Mouse (Mus musculus) C2C12 (cell line): ENCODE data around the gene Dixdc1. TPM values are rescaled to one million over a fixed set of nuclear protein-coding genes. Genes with fewer than 3 reads are reported as not detected.

Experiments used
- H3K27me3 ChIP-seq: one replicate; pipeline ENCODE4 v1.6.1; 2011; ENCODE audit not compliant: control insufficient read depth, insufficient read depth, insufficient read length
- H3K36me3 ChIP-seq: one replicate; pipeline ENCODE4 v1.6.1; 2011; ENCODE audit not compliant: control insufficient read depth, insufficient read depth
- H3K4me3 ChIP-seq: one replicate; pipeline ENCODE4 v1.5.1; 2011; ENCODE audit warnings: mild to moderate bottlenecking, control low read depth; ENCODE audit not compliant: poor library complexity, insufficient read depth, severe bottlenecking
- H3K79me2 ChIP-seq: one replicate; pipeline ENCODE4 v1.6.1; 2011; ENCODE audit not compliant: control insufficient read depth, insufficient read depth
- H3K79me3 ChIP-seq: one replicate; pipeline ENCODE4 v1.6.1; 2011; ENCODE audit warnings: low read depth, control low read depth
- H3ac ChIP-seq: one replicate; pipeline ENCODE3; 2011; ENCODE audit warnings: low read depth; ENCODE audit not compliant: control insufficient read depth, insufficient read length
- CEBPB ChIP-seq: IDR thresholded peaks from one replicate; pipeline ENCODE4 v1.6.1; 2011; ENCODE audit warnings: low read depth, mild to moderate bottlenecking, control low read depth, moderate library complexity
- CTCF ChIP-seq: IDR thresholded peaks from one replicate; pipeline ENCODE4 v1.5.1; 2011; ENCODE audit not compliant: control insufficient read depth, insufficient read depth, insufficient read length
- FOSL1 ChIP-seq: IDR thresholded peaks from one replicate; pipeline ENCODE4 v1.8.0; 2011; ENCODE audit warnings: mild to moderate bottlenecking, low read length; ENCODE audit not compliant: poor library complexity, insufficient read depth, severe bottlenecking
- MAX ChIP-seq: IDR thresholded peaks from one replicate; pipeline ENCODE4 v1.6.1; 2011; ENCODE audit warnings: mild to moderate bottlenecking, control low read depth
- MYOD1 ChIP-seq: IDR thresholded peaks from one replicate; pipeline ENCODE4 v1.6.1; 2011; ENCODE audit warnings: low read depth; ENCODE audit not compliant: control insufficient read depth, insufficient read length
- MYOG ChIP-seq: IDR thresholded peaks from one replicate; pipeline ENCODE4 v1.6.1; 2011; ENCODE audit not compliant: control insufficient read depth, insufficient read length; ENCODE audit errors: extremely low read depth
- USF1 ChIP-seq: IDR thresholded peaks from one replicate; pipeline ENCODE4 v1.6.1; 2011; ENCODE audit warnings: low read depth, mild to moderate bottlenecking, control low read depth, moderate library complexity
- polyA plus RNA-seq: library from polyadenylated mRNA; unstranded; fragments of >200 nt; fragmentation: generic; extraction: Trizol; gene quantifications from one replicate; pipeline ENCODE4 v1.2.1, GENCODE M21; 2012; ENCODE audit warnings: missing spikeins

Gene Dixdc1
- polyA plus RNA-seq, 1 experiment: 1.2 TPM

DNA sequence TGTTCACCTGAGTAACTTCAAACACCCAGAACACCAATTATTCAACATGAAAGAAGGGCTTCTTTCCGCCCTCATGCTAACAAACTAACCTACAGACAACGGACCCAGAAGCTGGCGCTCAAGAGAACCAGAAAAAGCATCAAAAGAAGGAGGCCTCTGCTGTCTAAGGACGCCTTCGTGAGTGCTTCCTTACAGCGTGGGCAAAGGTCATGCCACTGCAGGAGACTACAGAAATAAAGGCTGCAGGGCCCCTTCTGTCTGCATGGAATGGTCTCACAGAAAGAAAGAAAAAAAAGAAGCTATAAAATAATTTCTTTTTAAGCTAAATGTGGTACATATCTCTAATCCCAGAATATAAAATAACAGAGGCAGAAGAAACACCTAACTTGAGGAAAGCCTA, 34.4 kb downstream of the Dixdc1 start:
- no peaks in the 10 kb centered on the region for H3K79me2 ChIP-seq
- H3K36me3 ChIP-seq: no peaks in the 10 kb centered on the region
- no peak overlapping the region for H3ac ChIP-seq
- TF ChIP-seq MAX: no peak
- no peak for TF ChIP-seq FOSL1
- TF ChIP-seq USF1: no peak
- TF ChIP-seq CEBPB: no peak
- TF ChIP-seq CTCF: no peak
- no peak for TF ChIP-seq MYOG
- no peak for TF ChIP-seq MYOD1
- no peaks in the 10 kb centered on the region for H3K27me3 ChIP-seq
- no peak overlapping the region for H3K4me3 ChIP-seq
- no peaks in the 10 kb centered on the region for H3K79me3 ChIP-seq

DNA sequence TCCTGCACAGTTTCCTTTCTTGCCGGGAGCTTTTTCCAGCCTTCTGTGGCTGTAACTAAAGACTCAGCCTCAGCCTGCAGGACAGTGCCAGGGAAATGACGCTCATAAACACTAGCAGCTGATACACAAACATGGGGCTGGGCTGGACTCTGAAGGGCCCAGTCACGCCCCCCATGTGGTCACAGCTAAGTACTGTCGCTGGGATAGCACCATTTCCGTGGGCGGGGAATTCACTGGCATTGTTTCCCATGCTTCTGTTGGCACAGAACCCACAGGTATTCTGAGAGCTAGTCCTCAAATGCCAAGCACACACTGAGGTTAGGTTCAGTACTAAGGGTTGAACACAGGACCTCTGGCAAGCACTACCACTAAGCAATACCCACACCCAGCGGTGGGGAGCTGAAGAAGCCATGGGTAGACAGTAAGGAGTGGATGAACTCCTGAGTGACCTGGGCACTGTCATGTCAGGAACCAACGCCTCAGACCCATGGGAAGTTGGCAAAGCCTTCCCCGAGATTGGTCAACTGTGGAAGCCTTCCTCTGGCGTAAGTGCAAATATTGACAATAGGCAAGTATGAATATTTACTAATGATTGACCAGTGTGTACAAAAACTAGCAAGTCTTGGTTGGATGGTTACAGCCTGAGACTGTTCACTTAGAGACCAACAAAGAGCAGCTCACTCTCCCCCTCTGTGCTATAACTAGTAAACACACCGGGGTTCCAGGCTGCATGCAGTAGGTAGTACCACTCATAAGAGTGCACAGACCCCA, 38.2 kb downstream of the Dixdc1 start:
- TF ChIP-seq CEBPB (no peak), MYOD1 (no peak), CTCF (no peak), MYOG (no peak), MAX (no peak), FOSL1 (no peak), USF1 (no peak)
- Histone ChIP-seq H3K79me2 (no peaks in the 10 kb centered on the region), H3K27me3 (no peaks in the 10 kb centered on the region), H3K4me3 (no peak overlapping the region), H3K36me3 (no peaks in the 10 kb centered on the region), H3ac (no peak overlapping the region), H3K79me3 (no peaks in the 10 kb centered on the region)

DNA sequence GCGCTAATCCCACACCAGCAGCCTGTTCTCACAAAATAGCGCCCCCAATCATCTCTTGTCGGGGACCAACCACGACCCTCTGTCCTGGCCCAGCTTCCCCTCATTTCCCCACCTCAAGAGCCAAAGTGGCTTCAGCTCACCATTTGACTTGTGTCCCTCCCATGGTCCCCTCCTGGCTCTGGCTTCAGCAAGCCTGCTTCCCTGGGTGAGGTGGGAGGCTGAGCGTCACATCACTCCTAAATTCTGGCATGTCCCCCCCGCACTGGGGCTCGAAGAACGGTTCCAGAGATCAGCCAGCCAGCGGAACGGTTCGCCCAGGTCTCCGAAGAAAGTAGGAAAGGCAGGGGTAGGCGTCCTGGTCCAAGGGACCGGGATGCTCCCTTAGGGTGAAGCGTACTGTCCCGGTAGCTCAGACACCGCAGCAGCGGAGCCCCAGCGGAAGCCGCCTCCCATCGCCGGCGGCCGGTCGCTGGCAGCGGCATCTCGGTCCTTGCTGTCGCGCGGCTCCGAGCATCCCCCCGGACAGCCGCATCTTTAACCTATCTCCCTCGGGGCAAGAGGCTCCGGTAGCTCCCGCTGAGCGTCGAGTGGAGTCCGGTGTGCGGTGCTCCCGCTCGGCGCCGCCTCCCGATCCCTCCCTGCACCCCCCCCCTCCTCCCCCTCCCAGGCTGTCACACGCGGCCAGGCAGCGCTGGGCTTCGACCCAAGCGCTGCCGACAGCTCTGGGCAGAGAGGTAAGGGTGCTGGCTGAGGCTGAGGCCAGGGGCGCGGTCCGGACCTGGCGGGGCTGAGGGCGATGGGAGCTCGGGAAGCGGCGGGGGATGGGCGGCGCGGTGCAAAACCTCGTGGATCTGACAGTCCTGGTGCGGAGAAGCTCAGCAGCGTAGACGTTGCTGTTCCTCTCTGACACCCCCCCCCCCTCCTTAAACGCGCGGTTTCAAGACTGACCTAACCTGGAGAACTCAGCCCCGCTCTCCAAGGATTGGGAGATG, 40.6 kb downstream of the Dixdc1 start:
- TF ChIP-seq MAX (no peak), USF1 (no peak), FOSL1 (no peak), MYOG (no peak), MYOD1 (no peak), CEBPB (no peak), CTCF (no peak)

DNA sequence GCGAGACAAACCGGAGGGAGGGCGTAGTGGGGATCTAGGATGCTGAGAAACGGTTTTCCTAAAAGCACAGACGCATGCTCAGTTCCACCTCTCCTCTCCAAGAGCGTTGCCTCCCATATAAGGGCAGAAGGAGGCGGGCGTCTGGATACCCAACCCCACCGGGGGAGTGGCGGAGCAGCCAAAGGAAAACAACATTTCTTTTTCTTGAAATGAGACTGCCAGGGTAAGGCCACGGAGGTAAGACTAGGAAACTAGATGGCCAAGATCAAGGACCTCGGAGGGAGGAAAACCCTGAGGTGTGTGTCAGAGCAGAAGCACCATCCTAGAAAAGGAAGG, 41.6 kb downstream of the Dixdc1 start:
- no peaks in the 10 kb centered on the region for H3K79me3 ChIP-seq
- no peaks in the 10 kb centered on the region for H3K36me3 ChIP-seq
- H3K79me2 ChIP-seq: no peaks in the 10 kb centered on the region
- H3K4me3 ChIP-seq: no peak overlapping the region
- H3K27me3 ChIP-seq: no peaks in the 10 kb centered on the region
- H3ac ChIP-seq: peak overlapping the region; percentile 71
- no peak for TF ChIP-seq MAX

More for the DNA sequence above, 40.6 kb downstream of the Dixdc1 start:
- Histone ChIP-seq H3K27me3 (no peaks in the 10 kb centered on the region), H3ac (peak overlapping the region; percentile 41), H3K36me3 (no peaks in the 10 kb centered on the region), H3K79me3 (no peaks in the 10 kb centered on the region), H3K79me2 (no peaks in the 10 kb centered on the region), H3K4me3 (peak overlapping the region; percentile 23)

DNA sequence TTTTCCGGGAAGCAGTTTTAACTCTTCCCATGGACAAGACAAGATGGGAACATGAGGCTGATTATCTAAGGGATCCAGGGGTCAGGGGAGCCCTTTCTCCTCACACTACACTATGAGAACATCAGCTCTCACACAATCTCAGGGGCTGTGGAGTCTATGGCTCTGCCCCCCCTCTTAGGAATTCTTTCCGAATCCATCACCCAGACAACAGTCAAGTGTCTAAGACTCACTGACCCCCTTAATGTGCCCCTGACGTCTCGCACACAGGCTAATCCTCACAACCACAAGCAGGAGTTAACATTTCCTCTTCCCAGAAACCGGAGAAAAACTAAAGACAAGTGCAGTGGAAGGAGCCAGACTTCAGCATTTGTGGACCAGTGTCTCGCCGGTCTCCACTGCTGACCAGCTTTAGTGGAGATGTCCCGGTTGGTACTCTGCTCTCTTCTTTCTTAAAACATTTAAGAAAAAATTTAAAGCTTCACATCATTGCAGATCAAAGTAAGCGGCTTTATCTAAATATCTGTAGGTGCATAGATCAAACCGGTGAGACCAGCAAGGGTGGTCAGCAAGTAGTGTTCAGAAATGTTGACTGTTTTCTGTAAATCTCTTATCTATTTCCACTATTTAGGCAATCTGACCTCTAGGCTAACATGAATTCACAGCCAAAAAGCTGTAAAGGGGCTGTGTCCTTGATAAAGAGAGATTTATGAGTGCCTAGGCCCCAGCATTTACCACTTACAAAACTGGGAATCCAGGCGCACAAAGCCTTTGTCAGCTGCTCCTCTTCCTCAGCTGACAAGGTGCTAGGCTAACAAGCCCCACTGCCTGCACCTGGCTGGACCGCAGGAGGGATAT, 42.2 kb downstream of the Dixdc1 start:
- no peaks in the 10 kb centered on the region for H3K27me3 ChIP-seq
- H3K79me2 ChIP-seq: no peaks in the 10 kb centered on the region
- peak overlapping the region; percentile 71 for H3ac ChIP-seq
- no peaks in the 10 kb centered on the region for H3K36me3 ChIP-seq
- H3K79me3 ChIP-seq: no peaks in the 10 kb centered on the region
- TF ChIP-seq CEBPB (no peak), MYOD1 (no peak), CTCF (no peak), FOSL1 (no peak), MAX (no peak), MYOG (no peak), USF1 (no peak)
- H3K4me3 ChIP-seq: no peak overlapping the region
